In genomic region chr7:19517652-19518365, GRCm38 (mm10) we compare ENCODE assay signal across 8 mouse cellular contexts. TPM values are rescaled to one million over a fixed set of nuclear protein-coding genes. Genes with fewer than 3 reads are reported as not detected.
DNase-seq lines count a peak whose midpoint lies in the region; ATAC-seq and TF ChIP-seq lines count a peak whose summit lies in the region.

Gene Nkpd1, plus strand, starts transcription at chr7:19517838.

- no peak within 1 kb of the TSS for H3K27ac ChIP-seq in heart, embryonic 12.5 days (ENCODE audit: poor library complexity, severe bottlenecking)
- H3K27ac ChIP-seq in ES-Bruce4 (ENCODE audit: insufficient read depth, low read length): no peak within 1 kb of the TSS
- H3K27ac ChIP-seq in embryonic facial prominence, embryonic 10.5 days (replicated peaks): peak within 1 kb of the TSS; percentile 35; the same call in 1 of the 2 replicates
- H3K27ac ChIP-seq in intestine, postnatal 0 days (ENCODE audit: low read depth, low read length): no peak within 1 kb of the TSS

- TF ChIP-seq CTCF in ES-Bruce4 (IDR thresholded peaks at IDR 0.05; ENCODE audit: low read depth, low read length): peak; percentile 68
- peak; percentile 62 for TF ChIP-seq CTCF in intestine, postnatal 0 days (IDR thresholded peaks at IDR 0.05; ENCODE audit: low read depth)

- no peaks in the 10 kb centered on the region for H3K79me2 ChIP-seq in myocyte (ENCODE audit: control insufficient read depth, insufficient read depth)

- ATAC-seq in heart, embryonic 12.5 days (ENCODE audit: insufficient number of reproducible peaks, low FRiP score): no peak
- no peak for ATAC-seq in intestine, postnatal 0 days

- DNase-seq in heart, adult 9 months (ENCODE audit: low spot score in 2 of 2): no peak
- no peak for DNase-seq in embryonic facial prominence, embryonic 10.5 days (ENCODE audit: low spot score)
- DNase-seq in left cerebral cortex, postnatal 36 days (ENCODE audit: low spot score in 2 of 2): no peak
- no peak for DNase-seq in frontal cortex, postnatal 25 days (ENCODE audit: low spot score in 2 of 2)

- TF ChIP-seq EP300 in ES-Bruce4 (IDR thresholded peaks at IDR 0.05; ENCODE audit: insufficient read depth, low read depth, low read length): no peak

- H3K9ac ChIP-seq in heart, embryonic 12.5 days: peak within 1 kb of the TSS; percentile 23; the same call in 1 of the 2 replicates
- H3K9ac ChIP-seq in ES-Bruce4 (ENCODE audit: low read depth, poor library complexity, severe bottlenecking): peak within 1 kb of the TSS; percentile 33; the same call in 1 of the 2 replicates
- H3K9ac ChIP-seq in intestine, postnatal 0 days (ENCODE audit: low read depth, low read length): no peak within 1 kb of the TSS

- no peak for TF ChIP-seq POLR2A in ES-Bruce4 (IDR thresholded peaks at IDR 0.05; ENCODE audit: insufficient read depth, low read length)
- TF ChIP-seq POLR2A in myocyte (IDR thresholded peaks at IDR 0.05; ENCODE audit: insufficient read length, low read depth): no peak

- peak within 1 kb of the TSS; percentile 10; the same call in 1 of the 2 replicates for H3K4me3 ChIP-seq in heart, embryonic 12.5 days
- no peak within 1 kb of the TSS for H3K4me3 ChIP-seq in ES-Bruce4 (ENCODE audit: low read depth, low read length)
- H3K4me3 ChIP-seq in embryonic facial prominence, embryonic 10.5 days: peak within 1 kb of the TSS; percentile 48
- H3K4me3 ChIP-seq in intestine, postnatal 0 days (ENCODE audit: low read depth, low read length): no peak within 1 kb of the TSS
- H3K4me3 ChIP-seq in myocyte: no peak within 1 kb of the TSS

- H3K27me3 ChIP-seq in heart, embryonic 12.5 days (replicated peaks): peaks cover 84% of the 10 kb centered on the region
- H3K27me3 ChIP-seq in ES-Bruce4 (ENCODE audit: control insufficient read depth, insufficient read depth, low read length, poor library complexity, severe bottlenecking): no peaks in the 10 kb centered on the region
- peaks cover 75% of the 10 kb centered on the region for H3K27me3 ChIP-seq in embryonic facial prominence, embryonic 10.5 days (replicated peaks; ENCODE audit: low read depth, poor library complexity, severe bottlenecking)
- H3K27me3 ChIP-seq in intestine, postnatal 0 days (replicated peaks; ENCODE audit: control insufficient read depth, insufficient read depth, low read length): peaks cover 49% of the 10 kb centered on the region
- H3K27me3 ChIP-seq in myocyte (ENCODE audit: control insufficient read depth, insufficient read depth, insufficient read length): peaks cover 39% of the 10 kb centered on the region

- WGBS in heart, embryonic 12.5 days: 3% methylated on average over 29 of the region's 29 CpGs
- 3% methylated on average over 29 of the region's 29 CpGs for WGBS in embryonic facial prominence, embryonic 10.5 days
- WGBS in intestine, postnatal 0 days: 5% methylated on average over 22 of the region's 29 CpGs

- peaks cover 17% of the 10 kb centered on the region for H3K4me1 ChIP-seq in heart, embryonic 12.5 days (replicated peaks)
- peaks cover 2% of the 10 kb centered on the region for H3K4me1 ChIP-seq in ES-Bruce4 (ENCODE audit: control insufficient read depth, insufficient read depth, low read length)
- H3K4me1 ChIP-seq in embryonic facial prominence, embryonic 10.5 days: peaks cover 26% of the 10 kb centered on the region
- no peaks in the 10 kb centered on the region for H3K4me1 ChIP-seq in intestine, postnatal 0 days (replicated peaks; ENCODE audit: control insufficient read depth, insufficient read depth, low read length)

- no peak within 1 kb of the TSS for H3ac ChIP-seq in myocyte (ENCODE audit: control insufficient read depth, insufficient read length)

- H3K9me3 ChIP-seq in heart, embryonic 12.5 days (replicated peaks): no peaks in the 10 kb centered on the region
- no peaks in the 10 kb centered on the region for H3K9me3 ChIP-seq in ES-Bruce4 (replicated peaks; ENCODE audit: control insufficient read depth, insufficient read depth, low read length, poor library complexity, severe bottlenecking)
- 0 out of 2 replicates have a peak, but pooled peaks cover under 1% of the 10 kb centered on the region for H3K9me3 ChIP-seq in embryonic facial prominence, embryonic 10.5 days
- no peaks in the 10 kb centered on the region for H3K9me3 ChIP-seq in intestine, postnatal 0 days (ENCODE audit: control insufficient read depth)

- H3K36me3 ChIP-seq in heart, embryonic 12.5 days: no peaks in the 10 kb centered on the region
- H3K36me3 ChIP-seq in ES-Bruce4 (ENCODE audit: control insufficient read depth, insufficient read depth, low read length, poor library complexity, severe bottlenecking) (no peaks in the 10 kb centered on the region), myocyte (ENCODE audit: control insufficient read depth, insufficient read depth) (no peaks in the 10 kb centered on the region)
- no peaks in the 10 kb centered on the region for H3K36me3 ChIP-seq in embryonic facial prominence, embryonic 10.5 days (replicated peaks)
- no peaks in the 10 kb centered on the region for H3K36me3 ChIP-seq in intestine, postnatal 0 days (ENCODE audit: control insufficient read depth, insufficient read depth)

- intact Hi-C loops in left cerebral cortex, postnatal 36 days (cut with DNase I): no loop called here

- H3K4me2 ChIP-seq in heart, embryonic 12.5 days: peak within 1 kb of the TSS; percentile 58
- peak within 1 kb of the TSS; percentile 46 for H3K4me2 ChIP-seq in intestine, postnatal 0 days (replicated peaks; ENCODE audit: low read depth)
- peak within 1 kb of the TSS; percentile 21 for H3K4me2 ChIP-seq in myocyte (ENCODE audit: low read depth)

TF ChIP-seq in myocyte, 11 proteins besides CTCF, POLR2A, EP300 and RAD21:
- no peak for TF ChIP-seq TCF3 (IDR thresholded peaks at IDR 0.05; ENCODE audit: insufficient read length, low read depth)
- no peak for TF ChIP-seq REST (IDR thresholded peaks at IDR 0.05; ENCODE audit: insufficient read depth, insufficient read length)
- TF ChIP-seq CEBPB (IDR thresholded peaks at IDR 0.05; ENCODE audit: insufficient read depth, poor library complexity, severe bottlenecking): no peak
- TF ChIP-seq USF1 (IDR thresholded peaks at IDR 0.05; ENCODE audit: low read depth): no peak
- TF ChIP-seq MAX (IDR thresholded peaks at IDR 0.05; ENCODE audit: low read depth): no peak
- TF ChIP-seq MYOG (IDR thresholded peaks at IDR 0.05; ENCODE audit: control insufficient read depth in 1 of 3, insufficient read depth in 1 of 3, insufficient read length in 2 of 3, low read depth in 2 of 3): no peak
- no peak for TF ChIP-seq POLR2AphosphoS2 (IDR thresholded peaks at IDR 0.05; ENCODE audit: insufficient read length, low read depth)
- no peak for TF ChIP-seq E2F4 (IDR thresholded peaks at IDR 0.05; ENCODE audit: insufficient read depth)
- no peak for TF ChIP-seq TCF12 (IDR thresholded peaks at IDR 0.05; ENCODE audit: insufficient read depth, poor library complexity, severe bottlenecking)
- no peak for TF ChIP-seq MYOD1 (IDR thresholded peaks at IDR 0.05; ENCODE audit: control insufficient read depth in 1 of 3, insufficient read length in 2 of 3, low read depth in 2 of 3)
- no peak for TF ChIP-seq SRF (IDR thresholded peaks at IDR 0.05; ENCODE audit: control insufficient read depth, insufficient read length, low read depth)

RNA-seq across cellular contexts. Expression of gene Nkpd1, which starts in this region (rescaled TPM):
- polyA plus RNA-seq in heart, embryonic 12.5 days (2016; fragmentation: Nextera tagmentation; extraction: Ambion mirVana): 0.08 TPM in 1 of 2 replicates, not detected in the other
- polyA plus RNA-seq in ES-Bruce4 (2011; ENCODE audit: insufficient read depth, insufficient read length, low read depth, missing spikeins) (0.23 and 0.34 TPM in 2 replicates), myocyte (2012; fragmentation: generic; extraction: Trizol) (0.06 TPM)
- 0.17 and 0.19 TPM in 2 replicates for polyA plus RNA-seq in embryonic facial prominence, embryonic 10.5 days (2016; fragmentation: Nextera tagmentation; extraction: Ambion mirVana)
- polyA plus RNA-seq in intestine, postnatal 0 days (2015; fragmentation: Nextera tagmentation; extraction: Ambion mirVana): not detected in 2 replicates
- total RNA-seq in left cerebral cortex, postnatal 36 days (2021): under 1 TPM; 0.68 to 0.94 TPM

Comparison
In these comparisons a context has a peak if more than half of its experiments do, and no peak if none do; other contexts are left out.
1. H3K4me3 ChIP-seq: peak in heart, embryonic 12.5 days (single experiment) and embryonic facial prominence, embryonic 10.5 days (single experiment); none in ES-Bruce4 (single experiment), intestine, postnatal 0 days (single experiment) and myocyte (single experiment).
2. Peak in every context shown above with its lines, with median percentiles within 50 percentile points of each other: H3K4me2 ChIP-seq.